Mouse (Mus musculus) urinary bladder, postnatal 4 days (tissue): ENCODE measurements at regions not wholly inside any gene's neighbourhood (a gene's known extent, or its start where the extent isn't known, plus 50 kb on each side); places are given as distances from the start of the nearest gene placed in this dataset.

Experiments used
- DNase-seq, 2 experiments: peaks; one replicate each; pipeline ENCODE4 v3.0.0; 2021 to 2022; ENCODE audit warnings: low spot score in 2 of 2

- no peak for DNase-seq
Observed at GRCm38 (mm10) chr13:80946034-80946433, 62.9 kb downstream of the Arrdc3 start.

DNA sequence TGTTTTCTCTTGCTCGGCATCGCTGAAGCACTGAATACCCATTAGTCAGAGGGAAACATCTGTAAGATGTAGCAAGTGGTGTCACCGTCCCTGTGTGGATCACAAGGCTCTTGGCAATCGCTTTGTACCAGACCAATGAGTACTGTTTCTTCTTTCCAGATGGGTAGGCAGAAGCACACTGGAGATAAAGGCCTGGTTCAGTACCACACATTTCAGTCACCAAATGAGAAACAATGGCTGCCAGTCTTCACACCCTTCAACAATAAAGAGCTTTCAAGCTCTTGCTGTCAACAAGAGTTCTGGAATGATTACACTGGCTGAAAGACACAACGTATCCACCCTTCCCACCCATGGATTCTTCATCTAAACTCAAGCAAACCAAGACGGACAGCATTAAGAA is 64.5 kb downstream of the Arrdc3 start:
- no peak for DNase-seq

DNA sequence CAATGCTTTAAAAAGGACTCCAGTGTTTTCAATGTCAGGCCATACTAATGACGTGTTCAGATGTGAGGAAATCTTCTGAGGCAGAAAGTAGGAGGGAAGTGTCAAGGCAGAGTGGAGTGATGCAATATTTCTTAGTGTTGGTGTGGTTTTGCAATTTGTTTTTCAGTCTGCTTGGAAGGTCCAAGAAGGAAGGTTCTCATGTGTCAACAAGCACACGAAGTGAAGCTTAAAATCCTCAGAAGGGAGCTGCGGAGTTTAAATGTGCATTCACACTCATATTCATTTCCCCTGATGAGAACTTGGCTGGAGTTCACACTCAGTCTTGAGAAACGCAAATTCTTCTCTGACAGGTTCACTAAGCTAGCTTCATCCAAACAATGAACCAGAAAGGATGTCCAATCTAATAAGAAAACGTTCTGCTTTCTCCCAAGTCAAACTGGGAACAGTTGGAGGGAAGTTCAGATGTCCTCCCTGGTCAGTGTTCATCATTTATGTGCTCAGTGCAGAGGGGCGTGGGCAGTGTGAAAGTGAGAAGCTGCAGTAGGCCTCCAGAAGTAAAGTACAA is 66.0 kb downstream of the Arrdc3 start:
- no peak for DNase-seq

DNA sequence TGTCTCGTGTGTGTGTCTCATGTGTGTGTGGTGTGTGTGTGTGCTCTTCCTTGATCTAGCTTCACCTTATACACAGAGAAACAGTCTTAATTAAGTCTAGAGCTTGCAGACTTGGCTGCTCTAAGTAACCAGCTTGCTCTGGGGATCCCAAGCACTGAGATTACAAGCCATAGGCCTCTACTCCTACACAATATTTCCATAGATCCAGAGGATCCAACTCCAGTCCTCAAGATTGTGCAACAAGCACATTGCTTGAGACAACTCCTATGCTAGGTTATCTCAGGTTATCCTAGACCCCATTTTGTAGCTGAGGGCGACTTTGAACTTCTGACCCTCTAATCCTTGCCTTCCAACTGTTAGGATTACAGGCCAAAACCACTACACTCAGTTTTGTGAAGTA is 67.1 kb downstream of the Arrdc3 start:
- DNase-seq = no peak

DNA sequence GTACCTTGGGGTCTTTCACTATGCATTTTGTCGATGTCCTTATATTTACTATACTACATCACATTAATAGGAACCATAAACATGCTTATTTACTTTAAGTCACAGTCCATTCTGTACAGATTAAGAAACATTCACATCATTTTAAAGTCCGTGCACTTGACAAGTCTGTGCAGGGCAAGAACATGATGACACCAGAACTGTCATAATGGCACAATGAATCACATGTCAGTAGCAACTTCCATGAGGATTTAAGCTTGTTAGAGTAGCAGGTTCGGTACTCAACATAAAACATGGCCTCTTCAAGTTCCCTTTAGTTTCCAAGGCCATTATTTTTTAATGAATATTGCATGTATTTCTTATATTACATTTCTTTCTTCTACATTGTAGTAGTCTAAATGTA is 67.6 kb downstream of the Arrdc3 start:
- DNase-seq = no peak

- DNase-seq = no peak
Observed at GRCm38 (mm10) chr13:80951327-80951726, 68.1 kb downstream of the Arrdc3 start.

DNA sequence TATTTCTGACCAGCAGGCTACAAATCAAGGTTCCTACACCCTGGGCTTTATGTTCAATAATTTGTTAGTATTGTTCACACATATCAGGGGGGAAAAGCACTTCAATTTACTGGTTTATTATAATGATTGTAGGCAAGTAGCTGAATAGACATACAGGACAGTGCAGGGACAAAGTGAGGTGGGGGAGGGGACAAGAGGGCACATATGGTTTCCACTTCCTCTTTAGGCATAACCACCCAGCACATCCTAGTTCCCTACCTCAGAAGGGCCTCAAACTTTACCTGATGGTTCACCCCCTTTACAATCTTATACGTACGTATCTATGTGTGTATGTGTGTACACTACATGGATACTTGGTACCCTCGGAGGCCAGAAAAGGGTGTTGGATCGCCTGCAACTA is 69.7 kb downstream of the Arrdc3 start:
- DNase-seq = no peak

DNA sequence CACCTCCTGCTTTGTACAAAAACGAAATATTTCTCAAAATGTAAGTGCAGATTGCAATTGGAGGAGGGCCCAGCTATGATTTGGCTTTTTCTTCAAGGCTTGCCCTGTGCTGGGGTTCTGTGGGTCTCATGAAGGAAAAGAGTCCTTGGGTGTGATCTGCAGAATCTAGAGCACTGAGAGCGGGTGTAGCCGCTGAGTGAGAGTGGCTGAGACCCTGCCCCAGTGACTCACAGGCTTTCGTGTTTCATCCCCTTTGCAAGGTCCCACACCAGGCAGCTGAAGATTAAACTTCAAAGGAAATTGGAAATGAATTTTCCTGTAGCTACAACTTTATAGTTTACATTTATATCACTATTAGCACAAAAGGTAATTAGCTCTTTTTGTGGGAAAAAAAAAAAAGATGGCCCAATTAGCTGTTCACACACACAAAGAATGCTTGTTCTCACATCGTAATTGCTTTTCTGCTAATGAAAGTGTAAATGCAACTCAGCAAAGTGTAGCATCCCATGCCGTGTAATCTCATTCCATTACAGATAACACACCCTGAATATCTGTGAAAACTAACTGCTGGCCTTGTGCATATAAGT is 71.0 kb downstream of the Arrdc3 start:
- DNase-seq = no peak

DNA sequence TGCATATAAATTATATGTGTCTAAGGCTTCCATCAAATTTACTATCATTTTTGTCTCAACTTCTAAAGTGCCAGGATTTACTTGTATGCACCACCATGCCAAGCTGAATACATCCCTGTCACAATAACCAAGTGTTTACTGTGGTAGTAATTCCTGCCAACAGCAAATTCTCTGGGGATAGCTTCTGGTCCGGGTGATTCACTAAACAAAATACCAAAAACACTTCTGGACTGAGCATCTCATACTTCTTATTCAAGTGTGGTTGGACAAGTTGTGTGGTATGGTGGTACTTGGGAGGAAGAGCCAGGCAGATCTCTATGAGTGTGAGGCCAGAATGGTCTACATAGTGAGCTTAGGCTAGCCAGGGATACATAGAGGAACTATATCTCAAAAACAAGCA is 73.8 kb downstream of the Arrdc3 start:
- DNase-seq = no peak

DNA sequence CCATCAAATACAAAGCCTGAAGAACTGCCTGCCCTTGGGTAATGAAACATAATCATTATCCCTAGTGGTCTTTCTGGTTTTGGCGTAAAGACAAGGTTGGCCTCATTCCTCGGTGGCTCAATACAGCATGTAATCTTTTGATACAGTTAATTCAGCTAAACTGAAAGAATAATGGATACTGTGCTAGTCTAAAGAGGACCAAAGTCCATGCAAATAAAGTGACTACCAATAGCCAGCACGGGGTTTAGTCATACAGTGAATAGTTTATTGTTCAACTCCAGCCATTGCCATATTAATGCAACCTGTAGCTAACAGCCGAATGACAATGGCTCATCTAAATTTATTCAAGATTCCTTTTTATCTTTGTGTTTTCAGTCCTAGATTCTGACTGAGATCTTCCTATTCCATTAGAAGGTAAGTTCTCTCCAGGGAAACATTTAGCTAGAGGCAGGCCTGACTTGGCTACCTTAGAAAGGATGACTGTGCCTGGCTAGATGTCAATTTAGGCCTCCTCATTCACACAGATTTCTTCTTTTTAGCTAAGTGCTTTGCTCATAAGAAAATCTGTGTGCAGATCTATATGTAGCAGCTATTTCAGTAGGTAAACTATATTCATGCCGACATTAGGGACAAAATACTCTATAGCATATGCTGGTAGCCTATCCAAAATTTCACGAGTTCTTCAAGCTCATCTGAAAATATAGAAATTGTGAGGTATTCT is 74.4 kb downstream of the Arrdc3 start:
- DNase-seq = no peak

DNA sequence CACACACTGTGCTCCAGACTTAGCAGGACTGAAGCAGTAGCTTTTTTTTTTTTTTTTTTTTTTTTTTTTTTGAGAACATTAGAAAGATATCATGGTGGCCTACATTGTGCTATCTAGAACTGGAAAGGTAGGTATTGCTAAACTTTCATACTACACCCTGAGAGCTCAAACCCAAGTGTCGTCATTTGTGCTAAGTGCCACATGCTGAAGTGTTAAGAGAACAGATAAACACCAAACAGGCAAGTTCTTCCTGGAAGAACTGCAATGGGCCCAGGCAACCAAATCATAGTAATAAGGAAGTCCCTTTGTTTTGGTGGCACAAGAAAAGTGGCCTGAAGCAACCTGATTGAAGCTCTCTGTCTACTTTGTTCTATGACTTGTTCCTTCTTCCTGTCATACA is 76.6 kb downstream of the Arrdc3 start:
- DNase-seq = no peak

GRCm38 (mm10) chr13:80961985-80962617 is 78.9 kb downstream of the Arrdc3 start:
- DNase-seq = no peak

DNA sequence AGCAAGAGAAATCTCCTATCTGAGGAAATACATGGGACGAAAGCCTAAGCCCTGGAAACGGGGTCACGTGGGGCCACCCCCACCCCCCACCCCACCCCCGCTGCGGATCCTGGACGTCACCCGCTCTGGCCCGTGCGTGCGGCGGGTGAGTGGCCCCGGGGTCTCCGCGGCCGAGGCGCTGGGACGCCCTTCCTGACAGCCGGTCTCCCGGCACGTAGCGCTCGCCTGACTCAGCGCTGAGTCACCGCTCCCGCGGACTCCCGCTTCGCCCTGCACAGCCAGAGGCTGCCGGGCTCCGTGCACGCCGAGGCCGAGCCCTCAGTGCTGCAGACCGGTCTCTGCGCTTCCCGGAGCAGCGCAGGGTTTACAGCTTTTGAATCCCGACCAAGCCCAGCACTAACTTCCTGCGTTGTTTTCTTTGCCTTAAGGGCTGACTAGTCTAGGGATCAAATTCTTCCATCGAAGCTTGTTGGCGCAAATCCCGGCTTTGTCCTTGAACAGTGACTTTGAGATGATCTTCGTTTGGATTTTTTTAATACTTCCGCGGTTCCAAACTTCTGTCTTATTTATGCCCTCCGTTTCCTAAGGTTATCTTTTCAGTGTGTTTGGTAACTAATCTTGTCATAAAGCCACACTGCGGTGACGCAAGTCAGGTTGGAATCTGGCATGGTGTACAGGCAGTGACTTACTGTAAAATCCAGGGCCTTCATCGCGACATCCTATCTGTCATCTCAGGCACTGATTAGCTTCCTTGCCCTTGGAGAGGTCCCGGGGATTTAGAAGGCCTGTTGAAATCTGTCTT is 79.8 kb downstream of the Arrdc3 start:
- DNase-seq = peak; percentile 74 to 82

GRCm38 (mm10) chr13:80963591-80963940 is 80.4 kb downstream of the Arrdc3 start:
- DNase-seq = peak in 1 of 2 experiments; percentile 22

GRCm38 (mm10) chr13:80971664-80972063 is 88.5 kb downstream of the Arrdc3 start:
- DNase-seq = no peak

GRCm38 (mm10) chr13:80974424-80974823 is 91.2 kb downstream of the Arrdc3 start:
- no peak for DNase-seq

- DNase-seq = no peak
Observed at GRCm38 (mm10) chr13:80977266-80977665, 94.1 kb downstream of the Arrdc3 start.

DNA sequence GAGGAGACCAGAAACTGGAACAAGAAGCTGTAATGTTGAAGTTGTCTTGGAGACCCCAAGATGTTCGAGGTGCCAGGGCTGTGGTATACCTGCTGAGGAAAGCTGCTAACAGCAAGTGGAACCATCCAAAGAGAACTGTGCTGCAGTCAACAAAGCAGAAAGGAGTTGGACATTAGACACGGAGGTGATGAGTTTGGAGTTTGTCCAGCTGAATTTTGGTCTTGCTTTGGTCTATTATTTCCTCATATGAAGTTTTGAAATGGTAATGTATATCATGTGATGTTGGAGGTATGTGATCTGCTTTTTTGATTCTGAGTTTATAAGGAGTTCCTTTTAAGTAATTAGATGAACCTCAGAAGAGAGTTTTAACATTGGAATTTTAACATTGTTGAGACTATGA is 98.0 kb downstream of the Arrdc3 start:
- no peak for DNase-seq

- DNase-seq = no peak
Observed at GRCm38 (mm10) chr13:80986657-80987056, 103.5 kb downstream of the Arrdc3 start.

GRCm38 (mm10) chr13:80989756-80990155 is 106.6 kb downstream of the Arrdc3 start:
- no peak for DNase-seq

DNA sequence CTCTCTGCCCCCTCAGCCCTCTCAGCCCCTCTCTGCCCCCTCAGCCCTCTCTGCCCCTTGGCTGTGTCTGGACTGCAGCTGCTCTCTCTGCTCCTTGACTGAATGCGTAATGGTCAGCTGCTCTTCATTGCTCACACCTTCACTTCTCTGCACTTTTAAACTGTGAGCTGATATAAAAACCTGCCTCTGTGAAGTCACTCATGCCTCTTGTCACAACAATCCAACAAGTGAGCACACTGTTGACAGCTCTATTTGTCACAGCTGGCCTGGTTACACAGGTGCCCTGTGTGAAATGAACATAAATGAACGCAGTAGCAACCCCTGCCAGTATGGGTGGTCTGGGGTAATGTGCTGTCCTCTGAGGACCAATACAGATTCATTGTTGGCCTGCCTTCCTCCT is 109.2 kb downstream of the Arrdc3 start:
- no peak for DNase-seq
